Mouse (Mus musculus): ENCODE results near the gene B3gnt3.

DNA sequence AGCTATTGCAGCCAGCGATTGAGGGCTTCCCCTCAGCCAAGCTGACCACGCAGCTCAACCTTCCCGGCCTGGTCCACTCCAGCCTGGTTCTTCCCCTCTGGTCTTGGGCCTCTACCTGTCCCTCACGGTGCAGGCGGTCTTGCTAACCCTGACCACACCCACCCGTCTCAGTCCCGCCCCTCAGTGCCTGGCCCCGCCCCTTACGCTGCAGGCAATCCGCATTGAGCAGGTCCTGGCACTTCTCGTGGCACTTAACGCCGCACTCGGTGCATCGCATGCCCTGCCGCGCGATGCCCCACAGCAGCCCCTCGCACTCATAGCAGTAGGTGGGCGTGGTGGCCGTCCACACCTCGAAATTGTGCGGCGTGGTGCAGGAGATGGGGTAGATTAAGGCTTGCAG is 47.0 kb downstream of the B3gnt3 start:
- TF ChIP-seq EP300 (optimal IDR thresholded peaks at IDR 0.05) (no peak), CTCF (IDR thresholded peaks at IDR 0.05; ENCODE audit: low read depth) (no peak)

Measured in stomach, postnatal 0 days (tissue).